Mouse (Mus musculus) lung, adult 2 months (tissue): Measurements from ENCODE around the gene Magi3. TPM values are rescaled to one million over a fixed set of nuclear protein-coding genes. Genes with fewer than 3 reads are reported as not detected.

Experiments
- DNase-seq: peaks from one replicate; pipeline ENCODE4 v3.0.0; 2022
- H3K4me1 ChIP-seq: fragments of 200-500 bp; 2 replicates; pipeline ENCODE4 v1.6.1; 2011; ENCODE audit warnings: low read length; ENCODE audit not compliant: control insufficient read depth, insufficient read depth
- H3K4me3 ChIP-seq: fragments of 200-500 bp; replicated peaks from 2 replicates; pipeline ENCODE3; 2011; ENCODE audit warnings: low read depth, mild to moderate bottlenecking, control low read depth, low read length; ENCODE audit errors: extremely low read depth
- CTCF ChIP-seq: fragments of 200-500 bp; IDR thresholded peaks from 2 replicates; pipeline ENCODE4 v1.5.1; 2011; ENCODE audit warnings: mild to moderate bottlenecking, low read length, control low read depth; ENCODE audit not compliant: insufficient read depth
- POLR2A ChIP-seq: fragments of 200-500 bp; IDR thresholded peaks from 2 replicates; pipeline ENCODE4 v1.6.1; 2011; ENCODE audit warnings: low read depth, mild to moderate bottlenecking, control low read depth, low read length, borderline replicate concordance; ENCODE audit errors: extremely low read depth
- WGBS: fragments of 180-500 bp; shearing (Covaris S2); methylation state at CpG from one replicate; pipeline ENCODE4 v1.1.7; 2018; 5-methylcytosine and 5-hydroxymethylcytosine counted together
- polyA plus RNA-seq: library from polyadenylated mRNA; depleted of rRNA; stranded (reverse); fragments of >200 nt; gene quantifications from 2 replicates; pipeline ENCODE4 v1.2.3, GENCODE M21; 2012

The Magi3 gene
- polyA plus RNA-seq, 1 experiment: 22.6 TPM

DNA sequence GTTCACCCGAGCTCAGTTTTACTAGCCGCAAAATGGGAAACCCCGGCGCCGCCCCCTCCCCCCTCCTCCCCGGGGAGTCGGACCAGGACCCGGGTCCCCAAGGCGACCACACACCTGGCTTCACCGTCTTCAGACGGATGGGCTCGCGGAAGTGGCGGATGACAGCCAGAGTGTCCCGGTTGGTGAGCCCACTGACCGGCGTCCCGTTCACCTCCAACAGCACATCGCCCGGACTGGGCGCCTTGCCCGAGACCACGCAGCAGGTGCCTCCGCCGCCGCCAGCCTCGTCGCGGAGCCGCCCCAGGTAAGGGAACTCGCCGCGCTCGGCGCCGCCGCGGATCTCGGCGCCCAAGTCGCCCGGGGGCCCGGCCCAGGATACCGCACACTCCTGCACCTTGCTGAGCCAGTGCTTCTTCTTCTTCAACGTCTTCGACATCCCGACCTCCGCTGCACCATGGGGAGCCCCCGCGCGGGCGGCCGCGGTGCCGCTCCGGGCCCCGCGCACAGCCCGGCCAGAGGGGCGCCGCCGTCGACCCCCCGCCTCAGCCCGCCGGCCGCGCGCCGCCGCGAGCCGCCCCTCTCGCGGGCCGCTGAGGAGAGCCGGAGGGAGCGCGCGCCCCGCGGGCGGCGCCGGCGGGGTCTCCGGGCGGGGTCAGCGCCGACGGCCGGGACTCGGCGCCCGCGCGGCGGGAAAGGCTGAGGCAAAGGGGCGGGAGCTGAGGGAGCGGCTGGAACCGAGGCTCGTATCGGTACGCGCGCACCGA lies 461 bp downstream of the Magi3 start:
- peak; percentile 69 for DNase-seq
- peak overlapping the region; percentile 71 for H3K4me3 ChIP-seq
- no peak for TF ChIP-seq POLR2A
- no peak for TF ChIP-seq CTCF
- 1% methylated on average over 96 of the region's 107 CpGs for WGBS
- H3K4me1 ChIP-seq: peaks cover 6% of the 10 kb centered on the region; the same call in 1 of the 2 replicates

- DNase-seq: peak; percentile 58
- Histone ChIP-seq H3K4me1 (peaks cover 6% of the 10 kb centered on the region; the same call in 1 of the 2 replicates), H3K4me3 (peak overlapping the region; percentile 71)
- no peak for TF ChIP-seq CTCF
- no peak for TF ChIP-seq POLR2A
- WGBS: 2% methylated on average over 15 of the region's 15 CpGs
Measured at GRCm38 (mm10) chr3:104218926-104219325, 1.2 kb downstream of the Magi3 start.

- DNase-seq: no peak
- TF ChIP-seq POLR2A (no peak), CTCF (no peak)
- Histone ChIP-seq H3K4me3 (no peak overlapping the region), H3K4me1 (no peaks in the 10 kb centered on the region; the same call in 1 of the 2 replicates)
- WGBS: 80% methylated on average over 2 of the region's 2 CpGs
Measured at GRCm38 (mm10) chr3:104189823-104190222, 30.4 kb downstream of the Magi3 start.

- WGBS: 65% methylated on average over 1 of the region's 1 CpGs
Measured at GRCm38 (mm10) chr3:104189234-104189633, 30.9 kb downstream of the Magi3 start.

DNA sequence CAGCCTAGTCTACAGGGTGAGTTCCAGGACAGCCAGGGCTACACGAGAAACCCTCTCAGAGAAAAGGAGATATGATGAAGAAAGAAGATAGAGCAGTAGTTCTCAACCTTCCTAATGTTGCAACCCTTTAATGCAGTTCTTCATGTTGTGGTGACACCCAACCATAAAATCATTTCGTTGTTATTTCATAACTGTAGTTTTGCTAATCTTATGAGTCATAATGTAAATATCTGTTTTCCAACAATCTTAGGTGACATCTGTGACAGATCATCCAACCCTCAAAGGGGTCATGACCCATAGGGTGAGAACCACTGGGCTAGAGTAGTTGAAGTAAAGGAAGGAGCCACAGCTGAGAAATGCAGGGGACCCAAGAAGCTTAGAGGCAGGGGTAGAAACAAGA lies 35.9 kb downstream of the Magi3 start:
- Histone ChIP-seq H3K4me1 (no peaks in the 10 kb centered on the region; the same call in 1 of the 2 replicates), H3K4me3 (no peak overlapping the region)
- WGBS: 63% methylated on average over 2 of the region's 2 CpGs
- TF ChIP-seq POLR2A (no peak), CTCF (no peak)
- no peak for DNase-seq

More at GRCm38 (mm10) chr3:104189234-104189633, 30.9 kb downstream of the Magi3 start:
- DNase-seq: no peak
- no peak overlapping the region for H3K4me3 ChIP-seq
- H3K4me1 ChIP-seq: no peaks in the 10 kb centered on the region; the same call in 1 of the 2 replicates
- no peak for TF ChIP-seq CTCF
- no peak for TF ChIP-seq POLR2A

GRCm38 (mm10) chr3:104183656-104184055 lies 36.5 kb downstream of the Magi3 start:
- Histone ChIP-seq H3K4me3 (no peak overlapping the region), H3K4me1 (no peaks in the 10 kb centered on the region; the same call in 1 of the 2 replicates)
- WGBS: 83% methylated on average over 2 of the region's 2 CpGs
- TF ChIP-seq CTCF (no peak), POLR2A (no peak)
- DNase-seq: no peak

GRCm38 (mm10) chr3:104182711-104183110 lies 37.5 kb downstream of the Magi3 start:
- H3K4me3 ChIP-seq: no peak overlapping the region
- TF ChIP-seq POLR2A (no peak), CTCF (no peak)
- H3K4me1 ChIP-seq: no peaks in the 10 kb centered on the region; the same call in 1 of the 2 replicates
- no peak for DNase-seq

DNA sequence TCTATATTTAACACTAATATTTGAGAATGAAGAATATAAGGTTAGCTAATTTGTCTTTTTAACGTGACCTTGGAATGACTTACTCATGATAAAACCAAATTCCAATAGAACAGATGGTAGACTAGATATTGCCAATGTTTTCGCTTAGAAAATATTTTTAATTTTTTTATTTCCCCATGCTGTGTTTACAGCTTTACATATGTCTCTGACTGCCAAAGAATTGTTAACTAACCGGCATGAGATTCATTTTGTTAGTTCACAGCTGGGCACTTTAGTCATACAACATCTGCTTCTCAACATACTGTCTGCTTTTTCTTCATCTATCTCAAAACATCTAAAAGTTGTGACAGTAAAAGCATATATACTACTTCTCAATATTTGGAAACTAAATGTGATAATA lies 58.8 kb downstream of the Magi3 start:
- WGBS: 73% methylated on average over 3 of the region's 3 CpGs
- H3K4me3 ChIP-seq: no peak overlapping the region
- TF ChIP-seq CTCF (no peak), POLR2A (no peak)
- no peaks in the 10 kb centered on the region for H3K4me1 ChIP-seq
- no peak for DNase-seq

- WGBS: 45% methylated on average over 6 of the region's 6 CpGs
- TF ChIP-seq CTCF (no peak), POLR2A (no peak)
- no peak for DNase-seq
- H3K4me3 ChIP-seq: no peak overlapping the region
- no peaks in the 10 kb centered on the region for H3K4me1 ChIP-seq
Measured at GRCm38 (mm10) chr3:104160603-104161002, 59.6 kb downstream of the Magi3 start.

GRCm38 (mm10) chr3:104150146-104150545 lies 70.0 kb downstream of the Magi3 start:
- DNase-seq: no peak
- TF ChIP-seq POLR2A (no peak), CTCF (no peak)
- Histone ChIP-seq H3K4me3 (no peak overlapping the region), H3K4me1 (no peaks in the 10 kb centered on the region)
- WGBS: 50% methylated on average over 2 of the region's 2 CpGs
